Mouse (Mus musculus): ENCODE measurements at regions not wholly inside any gene's neighbourhood (a gene's known extent, or its start where the extent isn't known, plus 50 kb on each side); places are given as distances from the start of the nearest gene placed in this dataset.
A peak's percentile ranks its signal among the peaks of the same experiment; 100 is the strongest.
"Not testable (repeated sequence)": the region's sequence is repeated elsewhere in the genome, so short reads cannot be mapped to it uniquely, and the experiment has no call there.

DNA sequence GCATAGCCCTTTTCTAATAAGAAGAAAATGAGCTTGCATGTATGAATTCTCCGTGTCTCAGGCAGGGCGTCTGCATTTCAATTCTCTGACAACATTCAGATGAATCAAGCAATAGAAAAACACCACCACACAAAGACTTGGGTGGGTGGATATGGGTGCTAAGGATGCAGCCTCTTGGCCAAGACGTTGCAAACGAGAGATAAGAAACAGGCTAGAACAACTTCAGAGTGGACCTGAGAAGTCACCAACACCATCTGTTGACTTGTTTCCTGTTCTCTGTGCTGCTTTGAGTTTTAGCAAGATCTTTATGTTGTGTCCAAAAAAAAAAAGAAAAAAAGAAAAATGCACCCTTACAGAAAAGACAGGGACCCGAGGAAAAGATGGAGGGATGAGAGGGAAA is 277.0 kb downstream of the Gxylt1 start:
- no peak for DNase-seq (ENCODE audit: low spot score in 2 of 2)

DNA sequence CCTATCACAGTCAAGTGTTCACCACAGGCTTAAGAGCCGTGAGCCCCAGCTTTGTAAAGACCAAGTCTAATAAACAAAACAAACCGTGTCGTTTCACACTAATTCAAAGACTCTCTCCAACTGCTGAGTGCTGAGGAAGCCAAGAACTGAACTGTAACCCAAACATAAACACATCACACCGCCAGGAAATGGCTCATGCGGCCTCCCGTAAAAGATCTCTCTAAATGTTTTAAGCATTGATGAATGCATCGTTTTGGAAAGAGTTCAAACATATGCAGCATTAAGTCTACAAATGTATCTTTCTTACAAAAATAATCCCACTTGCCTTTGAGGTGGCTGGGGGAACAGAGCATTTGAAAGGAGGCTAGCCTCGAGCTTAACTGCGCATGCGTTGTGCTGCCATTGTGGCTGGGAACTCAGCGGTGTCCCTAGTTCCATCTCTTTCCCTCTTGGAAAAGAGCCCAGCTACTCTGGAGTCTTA is 280.7 kb downstream of the Gxylt1 start:
- DNase-seq (ENCODE audit: low spot score in 2 of 2): no peak

DNA sequence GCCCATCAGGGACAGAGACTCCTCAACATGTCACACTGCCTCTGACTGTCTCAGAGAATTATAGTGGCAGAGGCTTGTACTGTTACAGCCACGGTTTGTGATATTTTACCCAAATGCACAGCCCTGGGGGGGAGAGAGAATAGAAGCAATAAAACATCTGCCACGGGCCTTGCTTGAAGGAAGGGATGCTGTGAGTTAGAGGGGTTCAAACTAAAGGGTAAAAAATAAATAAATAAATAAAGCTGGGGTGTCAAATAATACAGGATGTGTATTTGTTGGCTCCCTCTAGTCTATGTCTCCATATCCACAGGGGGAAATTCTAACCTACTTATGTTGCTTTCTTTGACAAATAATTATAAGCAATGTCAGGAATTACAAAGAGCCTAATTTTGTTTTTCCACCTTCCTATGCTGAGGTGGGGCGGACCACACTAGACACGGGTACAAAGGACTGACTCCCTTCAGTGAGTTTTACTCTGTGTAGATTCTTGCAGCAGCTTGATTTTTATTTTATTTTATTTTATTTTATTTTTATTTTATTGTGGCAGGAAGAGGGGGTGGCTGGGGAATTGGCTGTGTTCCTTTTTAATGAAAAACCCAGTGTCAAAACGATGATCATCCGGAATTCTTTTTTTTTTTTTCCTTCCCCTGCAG is 281.3 kb downstream of the Gxylt1 start:
- no peak for DNase-seq (ENCODE audit: low spot score in 2 of 2)

DNA sequence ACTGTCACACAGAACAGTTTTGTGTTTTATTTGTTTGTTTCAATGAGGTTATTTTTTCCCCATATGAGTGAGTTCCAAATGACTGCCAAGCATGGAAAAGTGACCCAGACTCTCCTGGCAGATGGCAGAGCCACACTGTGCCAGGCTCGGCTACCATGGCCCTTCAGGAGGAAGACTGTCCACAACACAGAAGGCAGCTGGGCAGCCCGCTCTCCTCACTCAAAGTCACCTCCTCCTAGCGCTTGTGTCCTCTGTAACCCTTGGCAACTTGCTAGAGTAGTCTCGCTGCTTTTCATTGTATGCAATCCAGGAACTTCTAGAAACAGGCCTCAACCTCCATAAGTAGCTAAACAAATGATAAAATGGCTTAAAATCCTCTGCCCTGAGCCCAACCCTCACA is 299.2 kb downstream of the Gxylt1 start:
- DNase-seq (ENCODE audit: low spot score in 2 of 2): peak in 1 of 2 experiments; percentile 41

DNA sequence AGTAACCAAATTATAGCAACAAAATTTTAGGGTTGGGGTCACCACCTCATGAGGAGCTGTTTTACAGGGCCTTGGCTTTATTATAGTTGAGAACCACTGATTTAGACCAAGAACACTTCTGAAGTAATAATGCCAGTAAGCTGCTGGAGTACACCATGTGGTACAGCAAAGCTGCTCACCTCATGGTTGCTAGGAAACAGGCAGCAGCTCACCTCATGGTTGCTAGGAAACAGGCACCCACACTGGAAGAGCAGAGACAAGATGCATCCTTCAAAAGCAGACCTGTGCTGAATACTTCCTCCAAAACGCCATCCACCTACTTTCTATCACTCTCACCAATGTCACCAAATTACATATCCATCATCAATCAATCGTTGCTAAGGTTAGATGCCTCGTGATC is 300.0 kb downstream of the Gxylt1 start:
- DNase-seq (ENCODE audit: low spot score in 2 of 2): no peak

DNA sequence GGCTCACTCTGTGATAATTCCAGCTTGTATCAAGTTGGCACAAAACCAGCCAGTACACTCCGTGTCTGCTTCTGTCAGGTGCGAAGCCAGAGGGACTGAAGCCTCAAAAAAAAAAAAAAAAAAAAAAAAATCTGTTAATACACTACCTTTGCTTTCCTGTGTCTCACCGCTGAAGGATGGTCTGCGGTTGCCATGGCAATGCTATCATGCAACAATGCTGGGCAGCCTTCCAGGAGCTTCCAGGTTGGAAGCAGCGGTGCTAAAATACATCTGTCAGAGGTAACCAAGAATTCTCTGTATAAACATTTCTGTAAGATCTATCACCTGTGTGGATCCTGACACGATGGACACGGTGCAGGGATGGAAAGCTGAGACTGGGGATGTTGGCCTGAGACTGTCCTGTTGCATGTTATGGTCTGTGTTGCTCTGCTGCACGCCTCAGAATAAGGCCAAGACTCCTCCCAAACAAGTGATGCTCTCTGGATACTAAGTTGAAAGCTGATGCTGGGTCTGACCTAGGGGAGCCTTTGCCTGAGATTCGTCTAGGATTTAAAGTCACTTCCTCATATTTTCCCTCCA is 301.2 kb downstream of the Gxylt1 start:
- DNase-seq (ENCODE audit: low spot score in 2 of 2): peak in 1 of 2 experiments; percentile 28

DNA sequence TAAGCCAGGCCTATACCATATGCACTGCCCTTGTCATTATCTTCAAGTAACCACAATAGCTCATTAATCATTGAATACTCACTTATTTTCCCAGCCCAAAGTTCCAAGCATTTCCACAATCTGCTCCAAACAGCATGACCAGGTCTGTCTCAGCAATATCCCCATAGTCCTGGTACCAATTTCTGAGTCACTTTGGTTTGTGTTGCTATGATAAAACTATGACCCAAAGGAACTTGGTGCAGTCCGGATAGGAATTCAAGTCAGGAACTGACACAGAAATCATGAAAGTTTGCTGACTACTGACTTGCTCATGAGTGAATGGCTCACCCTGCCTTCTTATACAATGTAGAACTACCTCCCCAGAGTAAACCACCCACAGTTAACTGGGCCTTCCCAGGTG is 309.4 kb downstream of the Gxylt1 start:
- DNase-seq (ENCODE audit: low spot score in 2 of 2): no peak

DNA sequence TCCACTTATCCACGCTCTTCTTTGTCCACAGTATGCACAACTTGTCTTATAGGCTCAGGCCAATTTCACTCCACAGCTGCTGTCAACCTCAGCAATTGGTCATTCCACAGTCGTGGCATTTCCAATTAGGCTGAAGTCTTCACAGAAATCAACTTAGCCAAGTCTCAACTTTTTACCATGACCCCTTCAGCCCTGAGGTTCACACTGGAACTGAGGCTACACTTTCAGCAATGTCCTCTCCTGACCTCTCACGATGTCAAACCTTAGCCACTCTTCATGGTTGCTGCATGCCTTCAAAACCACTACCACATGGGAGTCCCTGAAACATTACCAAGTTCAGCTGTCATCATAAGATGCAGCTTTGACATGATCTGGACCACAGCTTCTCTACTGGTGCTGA is 310.1 kb downstream of the Gxylt1 start:
- DNase-seq (ENCODE audit: low spot score in 2 of 2): no peak

DNA sequence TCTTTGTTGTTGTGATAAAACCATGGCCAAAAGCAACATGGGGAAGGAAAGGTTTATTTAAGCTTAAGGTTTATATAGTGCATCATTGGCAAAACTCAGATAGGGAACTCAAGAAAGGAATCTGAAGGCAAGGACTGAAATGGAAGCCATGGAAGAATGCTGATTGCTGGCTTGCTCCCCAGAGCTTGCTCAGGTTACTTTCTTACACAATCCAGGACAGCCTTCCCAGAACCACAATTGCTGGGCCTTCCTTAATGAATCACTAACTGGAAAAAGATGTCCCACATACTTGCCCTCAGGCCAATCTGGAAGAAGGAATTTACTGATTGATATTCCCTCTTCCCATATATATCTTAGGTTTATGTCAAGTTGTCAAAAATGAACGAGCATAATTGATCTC is 310.8 kb downstream of the Gxylt1 start:
- no peak for DNase-seq (ENCODE audit: low spot score in 2 of 2)

DNA sequence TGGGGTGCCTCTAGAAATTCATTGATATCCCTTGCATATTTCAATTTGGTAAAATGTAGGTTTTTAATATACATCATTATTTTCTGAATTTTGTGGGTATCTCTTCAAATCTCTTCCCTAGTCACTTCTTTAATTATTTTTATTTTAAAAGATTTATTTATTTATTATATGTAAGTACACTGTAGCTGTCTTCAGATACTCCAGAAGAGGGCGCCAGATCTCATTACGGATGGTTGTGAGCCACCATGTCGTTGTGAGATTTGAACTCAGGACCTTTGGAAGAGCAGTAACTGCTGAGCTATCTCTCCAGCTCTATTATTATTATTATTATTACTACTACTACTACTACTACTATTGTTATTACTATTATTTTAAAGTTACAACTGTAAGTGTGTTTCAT is 324.1 kb downstream of the Gxylt1 start:
- DNase-seq (ENCODE audit: low spot score in 2 of 2): not testable (repeated sequence)

DNA sequence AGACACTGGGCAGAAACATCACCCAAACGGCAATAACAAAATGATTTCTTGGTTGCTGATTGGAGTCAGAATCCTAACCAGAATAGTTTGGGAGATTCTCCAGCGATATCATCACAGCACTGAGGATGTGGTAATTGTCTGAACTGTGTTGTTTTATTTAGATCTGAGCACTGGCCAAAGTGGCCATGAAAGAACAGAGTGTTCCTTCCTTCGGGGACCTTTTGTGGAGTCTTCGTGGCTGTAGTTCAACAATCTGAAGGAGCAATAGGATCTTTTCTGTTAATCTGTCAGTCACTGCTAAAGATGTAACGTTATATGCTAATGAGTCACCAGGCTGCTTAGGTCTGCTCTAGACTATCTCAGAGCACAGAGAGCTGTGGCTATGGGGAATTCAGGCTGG is 328.8 kb downstream of the Gxylt1 start:
- no peak for DNase-seq (ENCODE audit: low spot score in 2 of 2)

DNA sequence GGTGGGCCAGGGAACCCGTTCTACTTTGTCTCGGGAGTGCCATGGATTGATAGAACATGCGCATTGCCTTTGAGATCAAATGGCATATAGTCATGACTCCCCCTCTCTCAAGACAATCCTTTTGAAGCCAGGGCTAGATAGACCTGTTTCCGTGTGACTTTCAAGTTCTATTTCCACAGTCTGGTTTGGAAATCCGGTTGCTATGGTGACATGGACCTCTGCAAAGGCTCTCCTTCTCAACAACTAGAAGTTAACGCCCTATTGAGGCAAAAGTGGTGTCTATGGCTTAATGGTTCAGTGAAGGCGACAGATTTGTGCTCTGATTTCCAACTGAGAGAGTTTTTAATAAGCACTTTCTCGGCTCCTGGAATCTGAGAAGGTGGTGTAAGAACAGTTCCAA is 371.2 kb downstream of the Gxylt1 start:
- DNase-seq (ENCODE audit: low spot score in 2 of 2): no peak

DNA sequence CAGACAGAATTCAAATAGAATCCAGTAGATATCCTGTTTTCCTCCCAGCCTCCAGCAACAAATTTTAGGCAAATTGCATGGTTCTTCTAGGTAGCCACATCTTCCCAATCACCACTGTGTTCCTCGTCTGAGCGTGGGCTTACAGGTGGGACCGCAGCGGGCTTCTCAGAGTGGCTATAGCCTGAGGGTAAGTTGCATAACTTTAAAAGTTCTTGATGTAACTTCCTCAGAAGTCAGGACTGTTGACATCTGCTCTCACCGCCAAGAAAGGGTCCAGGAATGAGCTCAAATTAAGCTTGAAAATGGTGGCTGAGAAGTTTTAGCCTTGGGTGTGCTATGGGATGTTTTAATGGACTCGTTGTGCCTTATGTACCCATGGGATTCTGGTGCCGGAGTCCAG is 377.7 kb downstream of the Gxylt1 start:
- DNase-seq (ENCODE audit: low spot score in 2 of 2): no peak

DNA sequence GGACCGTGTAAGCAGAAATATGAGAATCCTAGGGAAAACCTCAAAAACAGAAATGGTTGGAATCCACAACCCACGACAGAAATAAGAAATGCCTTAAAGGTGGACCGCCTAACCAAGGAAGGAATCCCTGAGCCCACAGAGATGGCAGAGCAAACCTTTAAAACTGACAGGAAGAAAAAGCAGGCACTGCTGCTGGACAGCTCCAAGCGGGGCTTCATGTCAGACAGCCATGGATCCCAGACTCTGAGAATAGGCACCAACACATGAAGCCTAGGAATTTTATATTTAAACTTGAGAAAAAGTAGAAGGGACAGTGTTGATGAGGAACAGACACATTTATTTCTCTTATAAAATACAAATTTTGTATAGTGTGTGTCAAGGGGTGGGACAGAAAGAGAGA is 379.1 kb downstream of the Gxylt1 start:
- DNase-seq (ENCODE audit: low spot score in 2 of 2): no peak

DNA sequence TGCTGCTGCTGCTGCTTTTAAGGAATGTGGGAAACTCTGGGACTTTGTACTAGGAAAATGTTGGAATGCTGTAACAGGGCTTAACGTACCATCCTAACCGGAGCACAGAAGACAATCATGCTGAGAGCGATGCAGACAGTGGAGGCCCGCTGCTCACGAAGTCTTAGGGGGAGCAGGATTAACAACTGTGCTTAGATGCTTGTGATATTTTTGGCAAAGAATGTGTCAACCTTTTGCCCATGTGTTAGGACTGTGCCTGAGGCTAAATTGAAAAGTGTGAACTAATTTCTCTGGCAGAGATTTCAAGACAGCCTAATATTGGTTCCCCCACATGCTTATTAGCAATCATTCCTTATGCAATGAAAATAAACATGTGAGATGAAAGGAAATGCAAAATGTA is 398.5 kb downstream of the Gxylt1 start:
- no peak for DNase-seq (ENCODE audit: low spot score in 2 of 2)

DNA sequence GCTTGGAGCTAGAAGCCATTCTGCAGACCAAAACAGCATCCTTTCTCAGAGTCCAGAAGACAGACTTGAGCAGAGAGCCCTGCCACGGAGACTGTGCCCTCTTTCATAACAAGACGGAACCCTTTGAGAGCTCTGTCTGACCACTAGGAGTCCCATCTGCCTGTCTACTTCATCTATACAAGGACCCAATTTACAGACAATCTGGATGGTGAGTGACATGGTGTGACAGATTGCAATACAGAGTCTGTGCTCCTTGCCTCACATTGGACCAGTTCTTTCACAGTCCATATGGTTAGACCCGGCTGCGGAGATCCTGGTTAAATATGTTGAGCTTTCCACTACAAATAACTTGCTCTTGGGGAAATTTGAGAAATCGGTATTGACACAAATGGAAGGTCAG is 410.9 kb downstream of the Gxylt1 start:
- no peak for DNase-seq (ENCODE audit: low spot score in 2 of 2)

DNA sequence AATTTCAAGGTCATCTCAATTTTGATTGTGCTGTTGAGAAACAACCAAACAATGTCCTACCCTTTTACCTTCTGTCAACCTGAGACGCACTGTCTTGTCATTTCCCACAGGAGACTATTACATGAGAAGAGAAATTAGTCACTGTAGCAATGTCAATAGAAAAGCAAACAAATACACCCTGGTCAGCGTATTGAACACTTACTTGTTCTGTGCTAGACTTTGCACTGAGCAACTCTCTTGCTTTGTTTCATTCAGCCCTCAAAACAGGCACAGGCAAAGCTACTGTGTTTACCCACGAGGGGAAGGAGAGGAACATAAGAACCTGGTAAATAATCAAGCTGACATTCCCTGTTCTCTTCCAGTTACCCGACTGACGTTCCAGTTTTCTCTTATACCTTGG is 424.1 kb downstream of the Gxylt1 start:
- no peak for DNase-seq (ENCODE audit: low spot score in 2 of 2)

DNA sequence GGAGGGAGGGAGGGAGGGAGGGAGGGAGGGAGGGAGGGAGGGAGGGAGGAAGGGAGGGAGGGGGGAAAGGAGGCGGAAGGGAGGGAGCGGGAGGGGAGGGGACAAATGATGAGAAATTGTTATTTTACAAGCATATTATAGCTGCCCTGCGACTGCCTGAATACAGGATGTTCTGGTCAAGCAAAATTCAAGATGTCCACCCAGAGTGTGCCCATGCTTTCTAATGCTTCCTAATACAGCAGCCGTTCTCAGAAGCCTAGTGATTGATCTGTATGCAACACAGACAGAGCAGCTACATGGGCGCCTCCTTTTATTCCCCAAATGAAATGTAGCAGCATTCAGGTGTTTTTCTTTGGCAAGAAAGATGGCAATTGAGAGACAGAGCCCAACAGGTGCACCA is 434.9 kb downstream of the Gxylt1 start:
- DNase-seq (ENCODE audit: low spot score in 2 of 2): no peak

DNA sequence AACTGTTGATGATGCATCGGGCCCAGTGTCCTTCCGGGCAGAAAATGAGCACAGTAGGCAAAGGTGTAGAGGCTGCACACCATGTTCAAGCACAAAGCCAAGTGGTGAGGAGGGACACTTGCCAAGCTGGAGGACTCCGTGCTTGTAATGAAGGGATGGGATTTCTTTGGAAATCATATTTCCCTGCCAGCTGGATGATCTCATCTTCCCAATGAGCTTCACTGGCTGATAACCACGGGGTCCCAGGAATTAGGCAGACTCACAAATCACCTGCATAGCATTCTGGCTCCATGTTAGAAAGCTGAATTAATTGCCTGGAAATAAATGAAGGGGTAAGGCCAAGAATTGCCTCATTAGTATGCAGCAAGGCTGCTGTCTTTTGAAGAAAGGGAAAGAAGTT is 435.4 kb downstream of the Gxylt1 start:
- peak in 1 of 2 experiments; percentile 54 for DNase-seq (ENCODE audit: low spot score in 2 of 2)

DNA sequence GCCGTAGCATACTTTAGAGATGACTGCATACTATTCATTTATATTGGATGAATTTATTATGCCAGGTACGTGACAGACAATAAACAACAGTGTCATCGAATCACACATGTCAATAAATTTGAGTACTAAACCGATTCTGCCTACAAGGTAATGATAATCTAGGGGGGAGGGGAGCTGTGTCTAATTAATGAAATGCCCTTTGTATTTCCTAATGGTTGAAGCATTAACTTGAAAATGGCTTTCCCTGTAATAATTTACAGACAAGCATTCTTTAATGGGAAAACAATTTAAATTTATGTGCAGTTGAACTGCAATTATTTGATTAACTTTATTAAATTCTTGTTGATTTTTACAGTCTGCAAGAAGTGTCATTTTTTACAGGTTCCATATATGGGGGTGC is 429.5 kb downstream of the Pdzrn4 start:
- no peak for DNase-seq (ENCODE audit: low spot score in 2 of 2)
